Mouse (Mus musculus) CH12.LX (cell line): ENCODE data around the gene Polr3b.

Experiments used
- CHD2 ChIP-seq: IDR thresholded peaks from 2 replicates; pipeline ENCODE4 v1.6.1; 2011; ENCODE audit warnings: low read length, improper control_type of control experiment
- CTCF ChIP-seq, 2 experiments: IDR thresholded peaks in 1 of 2; conservative IDR thresholded peaks in 1 of 2; 2 replicates each; pipeline ENCODE4 v1.5.1; 2011 to 2012; ENCODE audit warnings: low read depth in 2 of 2, low read length in 2 of 2, improper control_type of control experiment in 1 of 2, inconsistent platforms in 1 of 2, mild to moderate bottlenecking in 1 of 2, moderate library complexity in 1 of 2
- EP300 ChIP-seq: IDR thresholded peaks from 2 replicates; pipeline ENCODE4 v1.6.1; 2011; ENCODE audit warnings: low read length, improper control_type of control experiment
- MYC ChIP-seq: IDR thresholded peaks from 2 replicates; pipeline ENCODE4 v1.6.1; 2011; ENCODE audit warnings: low read depth, mild to moderate bottlenecking, improper control_type of control experiment, low read length
- RAD21 ChIP-seq: IDR thresholded peaks from 2 replicates; pipeline ENCODE4 v1.6.1; 2011; ENCODE audit warnings: low read depth, mild to moderate bottlenecking, low read length, improper control_type of control experiment, moderate library complexity

GRCm38 (mm10) chr10:84686122-84686497, 64.0 kb downstream of the Polr3b start:
- TF ChIP-seq CHD2 (no peak), CTCF (conservative IDR thresholded peaks at IDR 0.05 in 1 of 2, IDR thresholded peaks at IDR 0.05 in 1 of 2; ENCODE audit: low read depth in 2 of 2, low read length in 2 of 2) (no peak), RAD21 (no peak), EP300 (no peak), MYC (no peak)
